Comparison of ENCODE assay signal across 9 mouse cellular contexts in genomic region chr11:3347091-3347834, GRCm38 (mm10). TPM values are rescaled to one million over a fixed set of nuclear protein-coding genes. Genes with fewer than 3 reads are reported as not detected.
DNase-seq lines count a peak whose midpoint lies in the region; ATAC-seq and TF ChIP-seq lines count a peak whose summit lies in the region.
"Had no signal": no experiment of that assay in that cellular context is flagged by ENCODE, and none has a peak within 500 bp of the region (broad histone marks: within the 10 kb centered on the region; RNA-seq: fewer than 3 reads in every experiment).

No protein-coding gene starts in this region.

- TF ChIP-seq POLR2A in liver, adult 2 months (IDR thresholded peaks at IDR 0.05; ENCODE audit: extremely low read depth, insufficient read depth, low read length): no peak

- H3K4me1 ChIP-seq in heart, embryonic 12.5 days (replicated peaks): peaks cover 24% of the 10 kb centered on the region
- peaks cover 27% of the 10 kb centered on the region for H3K4me1 ChIP-seq in kidney, embryonic 15.5 days
- H3K4me1 ChIP-seq in liver, adult 2 months (ENCODE audit: control insufficient read depth, insufficient read depth, low read length): no peaks in the 10 kb centered on the region

- H3K9me3 ChIP-seq in heart, embryonic 12.5 days (replicated peaks): no peaks in the 10 kb centered on the region
- no peaks in the 10 kb centered on the region for H3K9me3 ChIP-seq in kidney, embryonic 15.5 days (replicated peaks)

- no peak overlapping the region for H3K4me3 ChIP-seq in heart, embryonic 12.5 days
- no peak overlapping the region for H3K4me3 ChIP-seq in kidney, embryonic 15.5 days (replicated peaks)
- no peak overlapping the region for H3K4me3 ChIP-seq in liver, adult 2 months (ENCODE audit: insufficient read depth, low read depth, low read length)
- H3K4me3 ChIP-seq: erythroblast, embryonic 14.5 days had no signal

- DNase-seq in CD4-positive, CD25-positive, alpha-beta regulatory T cell, adult 2 months (ENCODE audit: low read depth, low spot score): peak; percentile 89
- peak; percentile 96 for DNase-seq in brain, adult 2 months (ENCODE audit: low read depth, low spot score)
- DNase-seq in liver, adult 2 months (ENCODE audit: extremely low read depth, low read depth, low spot score): peak; percentile 60
- DNase-seq in naive thymus-derived CD4-positive, alpha-beta T cell, adult 2 months (ENCODE audit: low read depth): peak; percentile 90
- DNase-seq in spleen, postnatal 4 days (ENCODE audit: low spot score in 2 of 2): peak; percentile 82 to 94

- WGBS in heart, embryonic 12.5 days: 61% methylated on average over 12 of the region's 12 CpGs
- 53% methylated on average over 12 of the region's 12 CpGs for WGBS in kidney, embryonic 15.5 days
- 71% methylated on average over 12 of the region's 12 CpGs for WGBS in liver, adult 2 months

- peak overlapping the region; percentile 79 for H3K27ac ChIP-seq in heart, embryonic 12.5 days (ENCODE audit: poor library complexity, severe bottlenecking)
- H3K27ac ChIP-seq in kidney, embryonic 15.5 days: peak overlapping the region; percentile 56
- H3K27ac ChIP-seq in liver, adult 2 months (replicated peaks; ENCODE audit: insufficient read depth, low read depth, low read length): no peak overlapping the region

- peak; percentile 82 for TF ChIP-seq CTCF in liver, adult 2 months (IDR thresholded peaks at IDR 0.05; ENCODE audit: low read depth, low read length)

- peak; percentile 77 for ATAC-seq in erythroblast, adult 5-6 weeks (replicated peaks; ENCODE audit: low FRiP score, poor library complexity, severe bottlenecking)
- 0 out of 2 replicates have a peak, but pooled peaks have one; percentile 19 for ATAC-seq in heart, embryonic 12.5 days (ENCODE audit: insufficient number of reproducible peaks, low FRiP score)
- peak; percentile 72 for ATAC-seq in kidney, embryonic 15.5 days (replicated peaks; ENCODE audit: low FRiP score)

- no peaks in the 10 kb centered on the region for H3K27me3 ChIP-seq in heart, embryonic 12.5 days (replicated peaks)
- no peaks in the 10 kb centered on the region for H3K27me3 ChIP-seq in kidney, embryonic 15.5 days
- no peaks in the 10 kb centered on the region for H3K27me3 ChIP-seq in liver, adult 2 months (ENCODE audit: control insufficient read depth, insufficient read depth, low read length)

- H3K9ac ChIP-seq in heart, embryonic 12.5 days: no peak overlapping the region
- H3K9ac ChIP-seq in kidney, embryonic 15.5 days: 0 out of 2 replicates have a peak overlapping the region, but pooled peaks have one; percentile 0
- H3K9ac ChIP-seq in liver, adult 2 months (ENCODE audit: low read depth, low read length): no peak overlapping the region

- H3K4me2 ChIP-seq in heart, embryonic 12.5 days: no peak overlapping the region
- H3K4me2 ChIP-seq in kidney, embryonic 15.5 days: no peak overlapping the region

- H3K79me2 ChIP-seq in liver, adult 2 months (ENCODE audit: control insufficient read depth, insufficient read depth, low read length): no peaks in the 10 kb centered on the region

- peaks cover 74% of the 10 kb centered on the region for H3K36me3 ChIP-seq in heart, embryonic 12.5 days
- peaks cover 62% of the 10 kb centered on the region for H3K36me3 ChIP-seq in kidney, embryonic 15.5 days
- peaks cover 2% of the 10 kb centered on the region; the same call in 1 of the 2 replicates for H3K36me3 ChIP-seq in liver, adult 2 months (ENCODE audit: control insufficient read depth, insufficient read depth, low read length)

RNA-seq across cellular contexts. Expression of gene Pik3ip1, which starts 17.1 kb away (rescaled TPM):
- total RNA-seq in erythroblast, adult 5-6 weeks (2015; ENCODE audit: low replicate concordance): 0.77 and 2.9 TPM in 2 replicates
- total RNA-seq in erythroblast, adult 5-6 weeks (2017; ENCODE audit: low replicate concordance): 3.5 and 3.8 TPM in 2 replicates
- polyA plus RNA-seq in heart, embryonic 12.5 days (2016; fragmentation: Nextera tagmentation; extraction: Ambion mirVana): 20.2 and 21.3 TPM in 2 replicates
- 11.4 and 13.2 TPM in 2 replicates for polyA plus RNA-seq in kidney, embryonic 15.5 days (2015; fragmentation: Nextera tagmentation; extraction: Ambion mirVana)
- total RNA-seq in liver, adult 2 months (2014; rRNA removed): 0.67 and 0.83 TPM in 2 replicates
- 0.59 and 0.77 TPM in 2 replicates for polyA plus RNA-seq in liver, adult 2 months (2012; rRNA removed)

RNA-seq across cellular contexts. Expression of gene Patz1, which starts 58.6 kb away (rescaled TPM):
- 18.0 and 18.6 TPM in 2 replicates for total RNA-seq in erythroblast, adult 5-6 weeks (2015; ENCODE audit: low replicate concordance)
- 13.5 and 22.2 TPM in 2 replicates for total RNA-seq in erythroblast, adult 5-6 weeks (2017; ENCODE audit: low replicate concordance)
- 35.6 and 39.5 TPM in 2 replicates for polyA plus RNA-seq in heart, embryonic 12.5 days (2016; fragmentation: Nextera tagmentation; extraction: Ambion mirVana)
- 57.3 and 60.4 TPM in 2 replicates for polyA plus RNA-seq in kidney, embryonic 15.5 days (2015; fragmentation: Nextera tagmentation; extraction: Ambion mirVana)
- total RNA-seq in liver, adult 2 months (2014; rRNA removed): 4.2 and 5.8 TPM in 2 replicates
- polyA plus RNA-seq in liver, adult 2 months (2012; rRNA removed): 4.4 and 6.0 TPM in 2 replicates

Comparison
In these comparisons a context has a peak if more than half of its experiments do, and no peak if none do; other contexts are left out.
1. ATAC-seq: peak in every context shown above with its lines; median percentile 77 in erythroblast, adult 5-6 weeks; 72 in kidney, embryonic 15.5 days; 19 in heart, embryonic 12.5 days.